Mouse (Mus musculus) megakaryocyte, adult 5-6 weeks (primary cell): ENCODE data around the gene Klf16. TPM values are rescaled to one million over a fixed set of nuclear protein-coding genes. Genes with fewer than 3 reads are reported as not detected.
A peak's percentile ranks its signal among the peaks of the same experiment; 100 is the strongest.

Experiments used
- ATAC-seq: 2 replicates; pipeline ENCODE4 v1.8.0; 2016; ENCODE audit warnings: mild to moderate bottlenecking, inconsistent platforms; ENCODE audit not compliant: poor library complexity, severe bottlenecking
- total RNA-seq, 2 experiments: library from RNA; stranded (forward) in 1 of 2; stranded (reverse) in 1 of 2; fragments of 153-499, 151-499 nt in 1 of 2; fragments of 221-1000, 200-1000 nt in 1 of 2; gene quantifications; 2 replicates each; pipeline versions ENCODE4 v1.2.3 to v1.2.4; 2015 to 2017

The Klf16 gene
- total RNA-seq, 2 experiments from 2014 or later: 2.6 to 3.9 TPM

DNA sequence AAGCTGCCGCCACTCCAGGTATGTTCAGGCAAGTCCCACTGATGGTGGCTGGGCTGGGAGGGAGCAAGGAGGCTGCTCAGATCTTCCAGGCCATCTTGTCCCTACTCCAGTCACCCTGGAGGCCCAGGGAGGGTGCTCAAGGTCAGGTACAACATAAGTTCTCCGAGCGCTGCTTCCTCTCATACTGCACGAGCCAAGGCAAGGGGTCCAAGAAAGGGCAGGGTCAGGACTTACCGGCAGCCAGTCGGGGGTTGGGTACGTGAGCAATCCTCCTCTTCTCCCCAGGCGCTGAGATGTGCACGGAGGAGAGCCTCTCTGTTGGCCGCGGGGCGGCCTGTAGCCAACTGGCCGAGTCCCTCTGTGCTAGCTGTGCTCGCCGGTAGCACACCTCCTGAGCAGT lies 29.6 kb downstream of the Klf16 start:
- no peak for ATAC-seq

DNA sequence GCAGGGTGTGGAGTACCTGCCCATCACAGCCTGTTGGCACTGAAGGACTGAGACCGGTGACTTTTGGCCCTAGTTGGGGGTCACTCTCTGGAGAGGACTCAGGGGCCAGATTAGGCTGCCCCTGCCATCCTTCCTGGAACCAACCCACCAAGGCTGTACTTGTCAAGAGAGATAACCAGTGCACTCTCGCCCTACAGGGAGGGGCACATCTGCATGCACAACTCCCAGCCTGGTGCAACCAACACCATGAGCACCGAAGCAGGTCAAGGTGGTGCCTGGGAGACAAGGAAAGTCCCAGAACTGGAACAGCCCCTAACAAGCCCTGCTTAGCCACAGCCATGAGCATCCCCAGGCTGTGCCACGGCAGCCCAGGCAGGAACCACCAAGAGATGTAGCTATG lies 30.2 kb downstream of the Klf16 start:
- no peak for ATAC-seq

DNA sequence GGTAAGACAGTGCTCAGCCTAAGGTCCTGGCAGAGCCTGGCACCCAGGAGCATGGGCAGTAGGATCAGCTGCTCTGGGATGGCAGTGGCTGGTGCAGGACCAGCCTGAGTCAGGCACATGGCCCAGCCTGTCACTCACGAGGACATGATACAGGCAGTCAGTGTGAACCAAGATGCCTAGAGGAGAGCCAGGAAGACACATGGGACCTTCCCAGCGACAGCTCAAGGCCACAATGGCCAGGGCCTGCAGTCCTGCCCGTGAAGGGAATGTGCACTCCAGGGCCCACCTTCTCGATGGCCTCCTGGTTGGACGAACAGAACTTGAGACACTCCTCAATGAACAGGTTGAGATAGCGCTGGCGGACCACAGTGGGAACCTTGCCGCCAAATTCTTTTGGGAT lies 31.5 kb downstream of the Klf16 start:
- ATAC-seq: no peak

DNA sequence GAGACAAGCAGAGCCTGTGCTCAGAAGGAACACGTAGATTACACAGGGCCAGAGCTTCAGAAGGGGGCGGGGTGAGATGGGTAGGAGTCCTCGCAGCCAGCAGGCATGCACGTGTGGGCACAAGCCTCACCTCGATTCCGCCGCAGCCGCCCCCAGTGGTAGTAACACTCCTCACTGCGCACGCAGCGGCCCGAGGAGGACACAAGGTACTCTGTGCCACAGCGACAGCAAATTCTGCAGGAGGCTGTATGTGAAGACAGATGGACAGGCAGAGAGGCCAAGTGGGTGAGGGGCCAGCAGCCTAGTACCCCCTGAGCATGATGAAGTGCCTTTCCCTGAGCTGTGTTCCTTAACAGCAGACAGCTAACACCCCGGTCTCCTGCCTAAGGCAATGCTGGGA lies 33.2 kb downstream of the Klf16 start:
- no peak for ATAC-seq

DNA sequence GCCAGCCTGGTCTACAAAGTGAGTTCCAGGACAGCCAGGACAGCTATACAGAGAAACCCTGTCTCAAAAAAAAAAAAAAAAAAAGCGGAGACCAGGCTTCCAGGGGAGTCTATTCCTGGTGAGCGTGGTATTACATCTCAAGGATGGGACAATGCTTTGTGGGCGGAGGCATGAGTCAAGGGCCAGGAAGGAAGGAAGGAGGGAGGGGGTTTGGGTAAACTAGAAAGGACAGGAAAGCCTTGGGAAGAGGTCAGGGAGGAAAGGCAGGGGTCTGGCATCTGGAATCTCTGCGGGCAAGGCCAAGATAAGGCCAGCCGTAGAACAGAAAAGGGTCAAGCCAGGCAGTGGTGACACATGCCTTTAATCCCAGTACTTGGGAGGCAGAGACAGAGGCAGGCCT lies 37.6 kb downstream of the Klf16 start:
- ATAC-seq: no peak

DNA sequence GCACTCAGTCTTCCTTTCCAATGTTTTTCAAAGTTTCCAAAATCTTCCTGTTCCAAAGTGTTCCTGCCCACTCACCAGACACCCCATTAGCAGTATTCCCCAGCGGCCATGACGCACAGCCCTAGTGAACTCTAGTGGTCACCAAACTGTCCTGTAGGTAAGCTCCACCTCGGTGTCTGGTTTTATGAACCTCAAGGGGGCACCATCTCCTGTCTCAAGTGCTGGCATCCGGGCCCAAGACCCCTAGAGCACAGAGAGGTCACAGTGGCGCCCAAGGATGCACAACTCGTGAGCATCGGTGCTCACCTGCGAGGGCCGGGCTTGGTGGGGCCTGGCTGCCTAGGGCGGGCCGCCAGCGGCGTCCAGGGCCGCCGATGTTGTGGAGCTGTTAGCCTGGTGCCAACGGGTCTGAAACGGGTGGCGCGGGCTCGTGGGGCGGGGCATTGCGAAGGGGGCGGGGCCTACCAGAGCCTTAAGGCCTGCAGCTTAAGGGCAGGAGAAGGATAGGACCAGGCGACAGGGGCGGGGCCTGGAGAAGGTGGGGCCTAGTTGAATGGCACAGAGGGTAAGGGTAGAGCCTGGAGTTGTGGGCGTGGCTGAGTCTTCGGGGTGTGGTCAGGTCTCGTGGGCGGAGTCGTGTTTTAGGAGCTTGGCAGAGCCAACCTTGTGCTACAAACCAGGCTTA lies 38.3 kb downstream of the Klf16 start, which contains the start of gene Atp8b3:
Atp8b3 (minus strand) TSS at position 415 of the 685 bp plus-strand sequence.
- peak; percentile 91 for ATAC-seq

DNA sequence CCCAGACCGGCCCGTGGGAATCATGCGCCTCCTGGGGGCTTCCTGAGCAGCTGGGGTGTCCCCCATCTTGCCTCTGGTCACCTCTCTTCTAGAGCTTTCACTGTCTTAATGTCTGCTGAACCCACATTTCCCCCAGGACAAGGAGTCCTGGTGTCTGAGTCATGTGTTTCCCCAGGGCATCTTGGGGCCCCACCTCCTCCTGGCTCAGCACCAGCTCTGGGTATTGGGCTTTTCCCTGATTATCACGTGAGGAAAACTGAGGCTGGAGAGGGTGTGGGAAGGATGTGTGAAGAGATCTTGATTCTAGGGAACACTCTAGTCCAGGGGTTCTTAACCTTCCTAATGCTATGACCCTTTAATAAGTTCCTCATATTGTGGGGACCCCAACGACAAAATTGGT lies 38.9 kb downstream of the Klf16 start:
- ATAC-seq: no peak

DNA sequence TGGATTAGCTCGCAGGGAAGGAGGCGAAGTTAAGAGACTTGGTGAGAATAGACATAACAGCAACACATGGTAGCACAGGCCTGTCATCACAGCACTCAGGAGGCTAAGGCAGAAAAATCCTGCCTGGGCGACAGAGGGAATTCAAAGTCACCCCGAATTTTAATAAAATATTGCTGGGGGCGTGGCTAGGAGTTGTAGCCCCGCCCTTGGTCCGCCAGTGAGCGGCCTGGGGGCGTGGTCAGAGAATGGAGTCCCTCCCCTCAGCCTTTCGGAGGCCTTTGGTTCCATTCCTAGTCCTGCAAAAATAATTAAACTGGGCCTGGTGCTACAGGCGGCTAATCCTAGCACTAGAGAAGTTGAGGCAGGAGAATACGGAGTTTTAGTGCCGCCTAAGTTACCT lies 41.4 kb downstream of the Klf16 start:
- no peak for ATAC-seq

DNA sequence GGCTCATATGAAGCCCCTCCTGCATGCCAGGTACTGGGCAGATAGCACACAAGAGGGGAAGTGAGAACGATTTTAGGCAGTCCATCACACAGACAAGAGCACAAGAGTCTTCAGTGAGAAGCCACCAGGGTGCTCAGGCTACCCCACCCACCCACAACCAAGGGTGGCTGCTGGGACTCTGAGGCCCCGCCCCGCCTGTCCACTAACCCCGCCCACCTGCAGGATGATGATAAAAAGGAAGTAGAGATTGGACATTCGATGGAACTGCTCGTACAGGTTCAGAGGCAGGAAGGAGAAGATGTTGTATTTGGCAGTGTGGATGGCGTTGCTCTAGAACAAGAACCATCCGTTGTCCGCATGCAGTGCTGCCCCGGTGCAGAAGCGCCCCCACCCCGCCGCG lies 42.0 kb downstream of the Klf16 start:
- ATAC-seq: peak; percentile 28; the same call in 1 of the 2 replicates

DNA sequence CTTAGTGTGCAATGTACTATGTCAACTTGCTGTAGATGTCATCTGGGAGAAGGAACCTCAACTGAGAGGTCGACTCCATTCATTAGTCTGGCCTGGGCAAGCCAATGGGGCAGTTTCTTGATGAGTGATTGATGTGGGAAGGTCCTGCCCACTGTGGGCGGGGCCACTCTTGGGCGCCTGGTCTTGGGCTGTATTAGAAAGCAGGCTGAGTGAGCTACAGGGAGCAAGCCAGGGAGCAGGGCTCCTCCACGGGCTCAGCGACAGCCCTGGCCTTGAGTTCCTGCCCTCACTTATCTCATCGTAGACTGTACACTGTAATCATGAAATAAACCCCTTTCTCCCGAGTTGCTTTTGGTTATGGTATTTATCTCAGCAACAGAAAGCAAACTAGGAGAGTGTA lies 43.4 kb downstream of the Klf16 start:
- ATAC-seq: 0 out of 2 replicates have a peak, but pooled peaks have one; percentile 16

DNA sequence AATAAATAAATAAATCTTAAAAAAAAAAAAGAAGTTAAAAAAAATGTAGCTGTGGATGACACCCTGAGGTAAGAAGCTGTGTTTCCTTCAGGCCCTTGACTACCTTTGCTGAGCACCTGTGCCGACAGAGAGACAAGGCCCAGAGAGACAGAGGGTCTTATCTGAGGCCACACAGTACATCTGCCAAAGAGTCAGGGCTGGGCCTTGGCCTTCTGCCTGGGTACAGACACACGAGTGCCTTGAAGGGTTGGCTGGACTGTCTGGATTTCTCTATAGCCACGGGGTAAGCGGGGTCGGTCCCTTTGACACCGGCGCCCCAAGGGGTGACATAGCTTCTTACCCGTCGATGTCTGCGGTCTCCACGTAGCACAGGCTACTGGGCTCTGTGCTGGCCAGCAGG lies 44.3 kb downstream of the Klf16 start:
- no peak for ATAC-seq

DNA sequence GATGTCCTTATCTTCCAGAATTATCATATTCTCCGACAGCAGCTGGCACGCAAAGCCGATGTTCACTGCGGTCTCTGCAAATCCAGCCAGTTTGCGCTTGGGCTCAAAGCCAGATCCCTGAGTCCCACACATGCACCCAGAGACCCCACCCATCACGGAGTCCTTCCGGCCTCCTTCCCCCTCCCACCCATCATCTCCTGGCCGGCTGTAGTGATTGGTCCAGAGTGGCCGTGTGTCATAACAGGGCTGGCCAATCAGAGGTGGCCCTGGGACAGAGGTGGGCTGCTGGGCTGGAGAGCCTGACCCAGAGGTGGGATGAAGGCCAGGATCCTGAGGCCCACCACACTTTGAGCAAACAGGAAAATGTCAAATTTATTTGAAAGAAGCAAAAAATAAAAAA lies 50.9 kb downstream of the Klf16 start:
- ATAC-seq: no peak

DNA sequence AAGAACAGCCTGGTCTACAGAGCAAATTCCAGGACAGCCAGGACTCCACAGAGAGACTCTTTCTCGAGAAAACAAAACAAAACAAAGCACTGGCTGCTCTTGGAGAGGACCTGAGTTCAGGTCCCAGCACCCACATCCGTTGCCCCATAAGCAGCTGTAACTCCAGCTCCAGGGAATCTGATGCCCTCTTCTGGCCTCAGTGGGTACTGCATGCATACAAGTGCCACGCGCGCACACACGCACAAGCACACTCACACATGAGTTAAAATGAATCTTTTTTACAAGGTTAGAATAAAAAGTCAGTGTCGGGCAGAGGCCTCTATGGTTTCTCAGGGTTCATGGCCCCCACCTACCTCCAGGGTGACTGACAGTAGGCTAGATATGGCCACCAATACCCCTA lies 53.8 kb downstream of the Klf16 start:
- no peak for ATAC-seq

DNA sequence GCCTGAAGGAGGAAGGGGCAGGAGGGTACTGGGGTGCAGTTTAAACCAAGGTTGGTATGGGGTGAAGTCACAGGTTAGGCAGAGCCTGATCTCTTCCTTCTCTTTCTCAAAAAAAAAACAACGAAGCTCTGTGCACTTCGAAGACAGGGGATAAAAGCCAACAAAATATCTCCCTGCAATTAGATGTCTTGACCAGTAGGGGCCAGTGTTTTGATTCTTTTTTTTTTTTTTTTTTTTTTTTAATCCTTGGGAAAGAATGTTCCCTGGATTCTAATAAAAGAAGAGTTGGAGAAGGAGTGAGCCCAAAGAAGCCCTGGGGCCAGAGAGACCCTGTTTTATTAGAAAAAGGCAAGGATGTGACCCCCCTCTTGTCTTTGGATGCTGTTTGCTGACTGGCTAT lies 57.8 kb downstream of the Klf16 start:
- no peak for ATAC-seq

Other genes starting within 250 kb of the Klf16 start
- gene Pcsk4, start 247.8 kb downstream of the Klf16 start, total RNA-seq (2015): 0.32 and 0.83 TPM in 2 replicates
- not detected in 2 replicates for gene Pcsk4, start 247.8 kb downstream of the Klf16 start, total RNA-seq (2017)
- 0.16 and 0.96 TPM in 2 replicates for gene Reep6, start 247.4 kb downstream of the Klf16 start, total RNA-seq (2015)
- 0.37 TPM in 1 of 2 replicates, not detected in the other for gene Reep6, start 247.4 kb downstream of the Klf16 start, total RNA-seq (2017)
- 0.07 TPM in 1 of 2 replicates, not detected in the other for gene Adamtsl5, start 228.9 kb downstream of the Klf16 start, total RNA-seq (2015)
- not detected in 2 replicates for gene Adamtsl5, start 228.9 kb downstream of the Klf16 start, total RNA-seq (2017)
- not detected in 2 replicates for gene Plk5, start 220.9 kb downstream of the Klf16 start, total RNA-seq (2015)
- not detected in 2 replicates for gene Plk5, start 220.9 kb downstream of the Klf16 start, total RNA-seq (2017)
- gene Mex3d, start 189.7 kb downstream of the Klf16 start, total RNA-seq (2015): 2.4 and 2.6 TPM in 2 replicates
- gene Mex3d, start 189.7 kb downstream of the Klf16 start, total RNA-seq (2017): 2.6 and 5.0 TPM in 2 replicates
- 38.8 and 40.6 TPM in 2 replicates for gene Mbd3, start 177.8 kb downstream of the Klf16 start, total RNA-seq (2015)
- gene Mbd3, start 177.8 kb downstream of the Klf16 start, total RNA-seq (2017): 39.8 and 40.0 TPM in 2 replicates
- 107 and 108 TPM in 2 replicates for gene Uqcr11, start 170.5 kb downstream of the Klf16 start, total RNA-seq (2015)
- gene Uqcr11, start 170.5 kb downstream of the Klf16 start, total RNA-seq (2017): 122 and 129 TPM in 2 replicates
- 17.2 and 20.3 TPM in 2 replicates for gene Tcf3, start 143.7 kb downstream of the Klf16 start, total RNA-seq (2015)
- 22.4 and 24.2 TPM in 2 replicates for gene Tcf3, start 143.7 kb downstream of the Klf16 start, total RNA-seq (2017)
- gene Onecut3, start 82.5 kb downstream of the Klf16 start, total RNA-seq (2015): not detected in 2 replicates
- gene Onecut3, start 82.5 kb downstream of the Klf16 start, total RNA-seq (2017): not detected in 2 replicates
- gene Atp8b3, start 38.2 kb downstream of the Klf16 start, total RNA-seq (2015): not detected in 2 replicates
- gene Atp8b3, start 38.2 kb downstream of the Klf16 start, total RNA-seq (2017): not detected in 2 replicates
- 35.9 and 41.5 TPM in 2 replicates for gene Rexo1, start 15.8 kb downstream of the Klf16 start, total RNA-seq (2015)
- 19.4 and 19.9 TPM in 2 replicates for gene Rexo1, start 15.8 kb downstream of the Klf16 start, total RNA-seq (2017)
- 64.8 and 82.1 TPM in 2 replicates for gene Abhd17a, start 13.0 kb upstream of the Klf16 start, total RNA-seq (2015)
- 21.7 and 31.6 TPM in 2 replicates for gene Abhd17a, start 13.0 kb upstream of the Klf16 start, total RNA-seq (2017)
- gene Scamp4, start 25.6 kb upstream of the Klf16 start, total RNA-seq (2015): 16.9 and 22.3 TPM in 2 replicates
- 4.8 and 11.4 TPM in 2 replicates for gene Scamp4, start 25.6 kb upstream of the Klf16 start, total RNA-seq (2017)
- 0.91 and 1.1 TPM in 2 replicates for gene Adat3, start 25.6 kb upstream of the Klf16 start, total RNA-seq (2015)
- gene Adat3, start 25.6 kb upstream of the Klf16 start, total RNA-seq (2017): 3.8 TPM in 1 of 2 replicates, not detected in the other
- 0.54 TPM in 1 of 2 replicates, not detected in the other for gene Gm49322, start 28.7 kb upstream of the Klf16 start, total RNA-seq (2015)
- 0.15 and 0.89 TPM in 2 replicates for gene Gm49322, start 28.7 kb upstream of the Klf16 start, total RNA-seq (2017)
- gene Csnk1g2, start 45.5 kb upstream of the Klf16 start, total RNA-seq (2015): 34.5 and 46.0 TPM in 2 replicates
- 127 and 144 TPM in 2 replicates for gene Csnk1g2, start 45.5 kb upstream of the Klf16 start, total RNA-seq (2017)
- gene Btbd2, start 79.8 kb upstream of the Klf16 start, total RNA-seq (2015): 8.4 and 10.3 TPM in 2 replicates
- 16.5 and 30.1 TPM in 2 replicates for gene Btbd2, start 79.8 kb upstream of the Klf16 start, total RNA-seq (2017)
- gene Mknk2, start 100.8 kb upstream of the Klf16 start, total RNA-seq (2015): 53.5 and 61.1 TPM in 2 replicates
- 63.3 and 74.8 TPM in 2 replicates for gene Mknk2, start 100.8 kb upstream of the Klf16 start, total RNA-seq (2017)
- 61.8 and 72.0 TPM in 2 replicates for gene Mob3a, start 124.7 kb upstream of the Klf16 start, total RNA-seq (2015)
- gene Mob3a, start 124.7 kb upstream of the Klf16 start, total RNA-seq (2017): 65.0 and 77.3 TPM in 2 replicates
- 11.3 and 14.2 TPM in 2 replicates for gene Izumo4, start 124.9 kb upstream of the Klf16 start, total RNA-seq (2015)
- gene Izumo4, start 124.9 kb upstream of the Klf16 start, total RNA-seq (2017): 4.4 and 6.6 TPM in 2 replicates
- 42.6 and 52.4 TPM in 2 replicates for gene Ap3d1, start 164.9 kb upstream of the Klf16 start, total RNA-seq (2015)
- 48.6 and 62.0 TPM in 2 replicates for gene Ap3d1, start 164.9 kb upstream of the Klf16 start, total RNA-seq (2017)
- gene Dot1l, start 177.9 kb upstream of the Klf16 start, total RNA-seq (2015): 19.5 and 23.0 TPM in 2 replicates
- 6.9 and 9.8 TPM in 2 replicates for gene Dot1l, start 177.9 kb upstream of the Klf16 start, total RNA-seq (2017)
- 45.8 and 46.6 TPM in 2 replicates for gene Sf3a2, start 220.9 kb upstream of the Klf16 start, total RNA-seq (2015)
- gene Sf3a2, start 220.9 kb upstream of the Klf16 start, total RNA-seq (2017): 13.1 and 20.4 TPM in 2 replicates
- gene Plekhj1, start 221.3 kb upstream of the Klf16 start, total RNA-seq (2015): 82.4 and 84.3 TPM in 2 replicates
- 35.5 and 43.5 TPM in 2 replicates for gene Plekhj1, start 221.3 kb upstream of the Klf16 start, total RNA-seq (2017)
- gene Amh, start 227.9 kb upstream of the Klf16 start, total RNA-seq (2015): not detected in 2 replicates
- not detected in 2 replicates for gene Amh, start 227.9 kb upstream of the Klf16 start, total RNA-seq (2017)
- not detected in 2 replicates for gene Jsrp1, start 236.2 kb upstream of the Klf16 start, total RNA-seq (2015)
- not detected in 2 replicates for gene Jsrp1, start 236.2 kb upstream of the Klf16 start, total RNA-seq (2017)
- gene Oaz1, start 249.3 kb upstream of the Klf16 start, total RNA-seq (2015): 1,171 and 1,242 TPM in 2 replicates
- 206 and 296 TPM in 2 replicates for gene Oaz1, start 249.3 kb upstream of the Klf16 start, total RNA-seq (2017)